Mouse (Mus musculus): Measurements from ENCODE around the gene Anp32a. TPM values are rescaled to one million over a fixed set of nuclear protein-coding genes. Genes with fewer than 3 reads are reported as not detected.

Gene Anp32a
- polyA plus RNA-seq, 1 experiment from 2014 or later = 135 TPM

DNA sequence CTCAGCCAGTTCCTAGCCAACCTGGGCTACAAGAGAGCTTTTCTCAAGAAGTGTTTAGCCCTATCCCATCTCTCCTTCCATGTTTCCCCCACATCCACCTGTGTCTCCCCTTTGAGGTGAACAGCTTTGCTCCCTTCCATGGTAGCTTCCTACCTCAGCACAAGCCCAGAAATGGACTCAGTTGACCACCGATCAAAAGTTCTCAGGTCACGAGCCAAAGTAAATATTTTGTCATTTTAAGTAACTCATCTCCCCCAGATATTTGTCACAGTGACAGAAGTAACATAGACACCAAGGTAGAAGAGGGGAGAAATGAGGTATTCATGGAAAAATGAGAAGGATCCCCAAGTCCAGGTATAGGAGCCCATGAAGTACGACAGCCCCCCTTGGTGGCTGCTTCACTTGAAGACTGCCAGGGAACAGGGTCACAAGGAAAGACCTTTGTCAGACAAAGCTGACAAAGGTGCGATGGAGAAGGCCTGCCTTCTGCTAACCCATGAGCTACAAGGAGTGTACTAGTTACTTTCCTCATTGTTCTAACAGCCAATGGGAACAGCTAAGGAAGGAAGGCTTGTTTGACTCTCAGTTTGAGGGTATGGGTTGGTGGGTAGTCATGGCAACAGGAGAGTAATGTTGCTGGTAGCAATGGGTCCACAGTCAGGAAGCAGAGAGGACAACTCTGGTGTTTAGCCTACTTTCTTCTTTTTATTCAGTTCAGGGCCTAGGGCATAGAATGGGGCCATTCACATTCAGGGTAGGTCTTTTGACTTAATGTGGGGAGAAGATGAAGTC is 44.8 kb downstream of the Anp32a start:
- Histone ChIP-seq H3K4me2 (no peak overlapping the region), H3K4me3 (ENCODE audit: low read depth, low read length) (no peak overlapping the region), H3K27me3 (ENCODE audit: insufficient read depth, low read length) (no peaks in the 10 kb centered on the region), H3K27ac (ENCODE audit: low read depth) (no peak overlapping the region), H3K4me1 (ENCODE audit: insufficient read depth) (no peaks in the 10 kb centered on the region; the same call in 1 of the 2 replicates), H3K9me3 (ENCODE audit: low read depth, low read length) (no peaks in the 10 kb centered on the region), H3K36me3 (ENCODE audit: insufficient read depth) (no peaks in the 10 kb centered on the region), H3K9ac (no peak overlapping the region)
- ATAC-seq (ENCODE audit: insufficient read depth) (no peak), DNase-seq (no peak)
- WGBS = 62% methylated on average over 4 of the region's 4 CpGs
- no peak for TF ChIP-seq CTCF (IDR thresholded peaks at IDR 0.05; ENCODE audit: low read depth)

DNA sequence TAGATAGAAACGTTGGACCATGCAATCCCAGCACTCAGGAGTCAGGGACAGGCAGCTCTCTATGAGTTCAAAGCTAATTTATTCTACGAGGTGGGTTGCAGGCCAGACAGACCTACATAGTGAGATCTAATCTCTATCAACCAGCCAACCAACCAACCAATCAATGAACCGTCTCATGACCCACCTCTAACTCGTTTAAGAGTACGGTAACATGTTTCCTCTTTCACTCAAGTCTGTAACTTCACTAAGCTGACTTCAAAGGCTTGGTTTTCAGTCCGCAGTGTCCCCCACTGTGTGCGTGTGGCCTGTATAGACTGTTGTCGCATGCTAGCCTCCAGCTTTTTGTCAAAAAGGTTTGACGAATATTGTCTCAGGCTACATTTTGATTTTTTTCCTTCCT is 48.6 kb downstream of the Anp32a start:
- no peak for TF ChIP-seq CTCF (IDR thresholded peaks at IDR 0.05; ENCODE audit: low read depth)
- no peaks in the 10 kb centered on the region for H3K36me3 ChIP-seq (ENCODE audit: insufficient read depth)
- no peak for ATAC-seq (ENCODE audit: insufficient read depth)
- no peak overlapping the region for H3K4me2 ChIP-seq
- no peaks in the 10 kb centered on the region for H3K4me1 ChIP-seq (ENCODE audit: insufficient read depth)
- H3K9ac ChIP-seq = no peak overlapping the region
- H3K27ac ChIP-seq (ENCODE audit: low read depth) = no peak overlapping the region
- no peaks in the 10 kb centered on the region for H3K27me3 ChIP-seq (ENCODE audit: insufficient read depth, low read length)
- H3K4me3 ChIP-seq (ENCODE audit: low read depth, low read length) = no peak overlapping the region
- WGBS = 61% methylated on average over 9 of the region's 9 CpGs
- no peak for DNase-seq
- H3K9me3 ChIP-seq (ENCODE audit: low read depth, low read length) = no peaks in the 10 kb centered on the region

DNA sequence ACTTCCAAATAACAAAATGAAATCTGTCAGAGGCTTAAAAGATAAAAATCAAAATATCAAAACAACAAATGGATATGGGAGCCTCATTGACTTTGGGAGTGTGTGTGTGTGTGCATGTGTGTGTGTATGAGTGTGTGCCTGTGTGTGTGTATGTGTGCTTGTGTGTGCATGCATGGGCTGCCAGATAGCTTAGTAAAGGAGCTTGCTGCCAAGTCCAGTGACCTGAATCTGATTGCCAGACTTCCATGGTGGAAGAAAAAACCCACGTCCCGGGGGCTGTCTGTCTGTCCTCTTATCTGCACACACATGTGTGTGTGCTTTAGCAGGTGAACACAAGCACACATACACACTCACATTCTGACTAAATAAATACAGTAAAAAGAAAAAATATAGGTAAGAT is 52.4 kb downstream of the Anp32a start:
- Histone ChIP-seq H3K4me3 (ENCODE audit: low read depth, low read length) (no peak overlapping the region), H3K4me1 (ENCODE audit: insufficient read depth) (no peaks in the 10 kb centered on the region), H3K27me3 (ENCODE audit: insufficient read depth, low read length) (no peaks in the 10 kb centered on the region), H3K36me3 (ENCODE audit: insufficient read depth) (no peaks in the 10 kb centered on the region), H3K9ac (no peak overlapping the region), H3K9me3 (ENCODE audit: low read depth, low read length) (no peaks in the 10 kb centered on the region), H3K27ac (ENCODE audit: low read depth) (no peak overlapping the region), H3K4me2 (no peak overlapping the region)
- DNase-seq (no peak), ATAC-seq (ENCODE audit: insufficient read depth) (no peak)
- 54% methylated on average over 2 of the region's 2 CpGs for WGBS
- TF ChIP-seq CTCF (IDR thresholded peaks at IDR 0.05; ENCODE audit: low read depth) = no peak

- DNase-seq = no peak
- WGBS = 40% methylated on average over 2 of the region's 2 CpGs
- H3K4me3 ChIP-seq (ENCODE audit: low read depth, low read length) = no peak overlapping the region
- H3K27ac ChIP-seq (ENCODE audit: low read depth) = no peak overlapping the region
- no peak overlapping the region for H3K4me2 ChIP-seq
- no peak for ATAC-seq (ENCODE audit: insufficient read depth)
- no peaks in the 10 kb centered on the region for H3K36me3 ChIP-seq (ENCODE audit: insufficient read depth)
- no peak for TF ChIP-seq CTCF (IDR thresholded peaks at IDR 0.05; ENCODE audit: low read depth)
- no peaks in the 10 kb centered on the region for H3K4me1 ChIP-seq (ENCODE audit: insufficient read depth)
- H3K9ac ChIP-seq = no peak overlapping the region
- H3K27me3 ChIP-seq (ENCODE audit: insufficient read depth, low read length) = no peaks in the 10 kb centered on the region
- no peaks in the 10 kb centered on the region for H3K9me3 ChIP-seq (ENCODE audit: low read depth, low read length)
Measured at GRCm38 (mm10) chr9:62394163-62394562, 53.1 kb downstream of the Anp32a start.

DNA sequence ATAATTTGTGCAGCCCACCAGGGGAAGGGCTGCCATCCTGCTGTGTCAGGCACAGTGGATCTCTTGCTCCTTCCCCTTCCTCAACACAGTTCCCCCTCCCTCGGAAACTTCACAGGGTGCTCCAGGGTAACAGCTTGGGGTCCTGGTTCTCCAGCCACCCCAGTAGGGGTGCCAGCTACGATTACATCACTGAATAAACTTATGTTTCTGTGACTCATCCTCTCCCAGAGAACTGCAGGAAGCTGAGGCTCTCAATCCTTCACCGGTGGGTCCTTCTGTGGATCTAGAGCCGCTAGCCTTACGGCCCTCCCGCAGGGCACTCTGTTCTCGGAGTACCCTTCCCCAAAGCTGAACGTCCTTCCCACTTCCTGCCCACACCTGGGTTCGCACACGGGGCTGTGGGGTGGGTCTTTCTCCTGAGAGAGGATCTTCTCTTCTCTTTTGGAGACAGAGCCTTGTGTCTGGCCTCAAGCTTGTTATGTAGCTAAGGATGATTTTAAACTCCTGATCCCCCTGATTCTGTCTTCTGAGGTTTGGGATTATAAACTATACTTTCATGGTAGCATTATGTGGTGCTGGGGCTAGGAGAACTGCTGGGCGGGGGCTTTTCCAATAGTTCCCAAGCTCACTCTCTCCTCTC is 59.6 kb downstream of the Anp32a start:
- DNase-seq (no peak), ATAC-seq (ENCODE audit: insufficient read depth) (no peak)
- Histone ChIP-seq H3K27ac (ENCODE audit: low read depth) (no peak overlapping the region), H3K27me3 (ENCODE audit: insufficient read depth, low read length) (no peaks in the 10 kb centered on the region), H3K4me3 (ENCODE audit: low read depth, low read length) (no peak overlapping the region), H3K9me3 (ENCODE audit: low read depth, low read length) (no peaks in the 10 kb centered on the region), H3K9ac (no peak overlapping the region), H3K4me1 (ENCODE audit: insufficient read depth) (no peaks in the 10 kb centered on the region), H3K36me3 (ENCODE audit: insufficient read depth) (no peaks in the 10 kb centered on the region), H3K4me2 (no peak overlapping the region)
- 34% methylated on average over 11 of the region's 11 CpGs for WGBS
- no peak for TF ChIP-seq CTCF (IDR thresholded peaks at IDR 0.05; ENCODE audit: low read depth)

DNA sequence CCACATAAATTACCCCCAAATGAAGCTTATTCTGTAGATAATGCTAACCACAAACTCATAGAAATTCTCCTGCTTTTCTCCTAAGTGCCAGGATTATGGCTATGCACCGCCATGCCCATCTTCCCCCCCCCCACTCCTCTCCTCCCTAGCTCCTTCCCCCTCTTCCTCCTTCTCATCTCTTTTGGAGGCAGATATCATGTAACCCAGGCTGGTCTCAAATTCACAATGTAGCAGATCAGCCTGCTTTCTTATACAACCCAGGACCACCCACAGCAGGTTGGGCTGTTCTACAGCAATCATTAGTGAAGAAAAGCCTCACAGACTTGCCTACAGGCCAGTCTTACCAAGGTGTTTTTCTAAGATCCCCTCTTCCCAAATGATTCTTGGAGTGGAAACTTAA is 60.5 kb downstream of the Anp32a start:
- H3K4me2 ChIP-seq = no peak overlapping the region
- H3K27me3 ChIP-seq (ENCODE audit: insufficient read depth, low read length) = no peaks in the 10 kb centered on the region
- H3K4me3 ChIP-seq (ENCODE audit: low read depth, low read length) = no peak overlapping the region
- H3K27ac ChIP-seq (ENCODE audit: low read depth) = no peak overlapping the region
- WGBS = 60% methylated on average over 1 of the region's 1 CpGs
- DNase-seq (no peak), ATAC-seq (ENCODE audit: insufficient read depth) (no peak)
- H3K9ac ChIP-seq = no peak overlapping the region
- no peaks in the 10 kb centered on the region for H3K4me1 ChIP-seq (ENCODE audit: insufficient read depth)
- no peak for TF ChIP-seq CTCF (IDR thresholded peaks at IDR 0.05; ENCODE audit: low read depth)
- H3K9me3 ChIP-seq (ENCODE audit: low read depth, low read length) = no peaks in the 10 kb centered on the region
- H3K36me3 ChIP-seq (ENCODE audit: insufficient read depth) = no peaks in the 10 kb centered on the region

GRCm38 (mm10) chr9:62406423-62407013 is 65.4 kb downstream of the Anp32a start:
- DNase-seq (no peak), ATAC-seq (ENCODE audit: insufficient read depth) (no peak)
- no peaks in the 10 kb centered on the region for H3K36me3 ChIP-seq (ENCODE audit: insufficient read depth)
- 49% methylated on average over 7 of the region's 7 CpGs for WGBS
- TF ChIP-seq CTCF (IDR thresholded peaks at IDR 0.05; ENCODE audit: low read depth) = no peak
- H3K27ac ChIP-seq (ENCODE audit: low read depth) = no peak overlapping the region
- no peaks in the 10 kb centered on the region for H3K9me3 ChIP-seq (ENCODE audit: low read depth, low read length)
- no peaks in the 10 kb centered on the region for H3K4me1 ChIP-seq (ENCODE audit: insufficient read depth)
- H3K9ac ChIP-seq = no peak overlapping the region
- H3K4me2 ChIP-seq = no peak overlapping the region
- no peak overlapping the region for H3K4me3 ChIP-seq (ENCODE audit: low read depth, low read length)
- no peaks in the 10 kb centered on the region for H3K27me3 ChIP-seq (ENCODE audit: insufficient read depth, low read length)

Measured in lung, embryonic 14.5 days (tissue).